ENCODE assay signal across 13 mouse cellular contexts in genomic region chr7:65645996-65646395, GRCm38 (mm10). TPM values are rescaled to one million over a fixed set of nuclear protein-coding genes. Genes with fewer than 3 reads are reported as not detected.
DNase-seq lines count a peak whose midpoint lies in the region; ATAC-seq lines count a peak whose summit lies in the region.
"Had no signal": no experiment of that assay in that cellular context is flagged by ENCODE, and none has a peak within 500 bp of the region (broad histone marks: within the 10 kb centered on the region; RNA-seq: fewer than 3 reads in every experiment).

No protein-coding gene starts in this region.

- peaks cover 13% of the 10 kb centered on the region; the same call in 1 of the 2 replicates for H3K27me3 ChIP-seq in heart, embryonic 12.5 days (replicated peaks)
- no peaks in the 10 kb centered on the region for H3K27me3 ChIP-seq in megakaryocyte, embryonic 14.5 days (replicated peaks)
- H3K27me3 ChIP-seq in liver, embryonic 12.5 days (replicated peaks): no peaks in the 10 kb centered on the region; the same call in 1 of the 2 replicates
- no peaks in the 10 kb centered on the region; the same call in 1 of the 2 replicates for H3K27me3 ChIP-seq in neural tube, embryonic 15.5 days (replicated peaks)
- H3K27me3 ChIP-seq: intestine, embryonic 15.5 days; Patski had no signal

- H3K4me1 ChIP-seq in heart, embryonic 12.5 days (replicated peaks): peaks cover 13% of the 10 kb centered on the region; the same call in 1 of the 2 replicates
- peaks cover 29% of the 10 kb centered on the region for H3K4me1 ChIP-seq in megakaryocyte, embryonic 14.5 days
- H3K4me1 ChIP-seq in liver, embryonic 12.5 days: peaks cover 47% of the 10 kb centered on the region
- H3K4me1 ChIP-seq in neural tube, embryonic 15.5 days: peaks cover 16% of the 10 kb centered on the region
- H3K4me1 ChIP-seq: embryonic facial prominence, embryonic 12.5 days had no signal

- no peak overlapping the region for H3K27ac ChIP-seq in heart, embryonic 12.5 days (ENCODE audit: poor library complexity, severe bottlenecking)
- peak overlapping the region; percentile 34 for H3K27ac ChIP-seq in liver, embryonic 12.5 days
- H3K27ac ChIP-seq in neural tube, embryonic 15.5 days (replicated peaks): no peak overlapping the region
- H3K27ac ChIP-seq: embryonic facial prominence, embryonic 12.5 days; intestine, embryonic 15.5 days had no signal

- peaks cover 6% of the 10 kb centered on the region for H3K9me3 ChIP-seq in heart, embryonic 12.5 days (replicated peaks)
- H3K9me3 ChIP-seq in megakaryocyte, embryonic 14.5 days: 0 out of 2 replicates have a peak, but pooled peaks cover 3% of the 10 kb centered on the region
- H3K9me3 ChIP-seq in liver, embryonic 12.5 days (replicated peaks): no peaks in the 10 kb centered on the region
- no peaks in the 10 kb centered on the region for H3K9me3 ChIP-seq in neural tube, embryonic 15.5 days (replicated peaks)
- H3K9me3 ChIP-seq: intestine, embryonic 15.5 days had no signal

- no peak overlapping the region for H3K4me3 ChIP-seq in heart, embryonic 12.5 days
- peak overlapping the region; percentile 47 for H3K4me3 ChIP-seq in megakaryocyte, embryonic 14.5 days (replicated peaks)
- H3K4me3 ChIP-seq in liver, embryonic 12.5 days: peak overlapping the region; percentile 83
- no peak overlapping the region for H3K4me3 ChIP-seq in neural tube, embryonic 15.5 days (replicated peaks)

- peaks cover 36% of the 10 kb centered on the region for H3K36me3 ChIP-seq in heart, embryonic 12.5 days
- H3K36me3 ChIP-seq in megakaryocyte, embryonic 14.5 days (replicated peaks; ENCODE audit: low read length): peaks cover 42% of the 10 kb centered on the region
- H3K36me3 ChIP-seq in liver, embryonic 12.5 days: peaks cover 44% of the 10 kb centered on the region
- H3K36me3 ChIP-seq in neural tube, embryonic 15.5 days: peaks cover 26% of the 10 kb centered on the region

- DNase-seq in heart, postnatal 4 days: no peak
- no peak for DNase-seq in ovary, postnatal 36 days (ENCODE audit: low spot score)
- DNase-seq: heart, postnatal 14 days; kidney, postnatal 25 days; retina, postnatal 1 day had no signal

- H3K4me2 ChIP-seq in heart, embryonic 12.5 days: peak overlapping the region; percentile 29
- H3K4me2 ChIP-seq in liver, embryonic 12.5 days: peak overlapping the region; percentile 97
- 0 out of 2 replicates have a peak overlapping the region, but pooled peaks have one; percentile 17 for H3K4me2 ChIP-seq in neural tube, embryonic 15.5 days

- WGBS in heart, embryonic 12.5 days: 84% methylated on average over 8 of the region's 8 CpGs
- 58% methylated on average over 8 of the region's 8 CpGs for WGBS in liver, embryonic 12.5 days (ENCODE audit: insufficient replicate concordance)
- 89% methylated on average over 8 of the region's 8 CpGs for WGBS in neural tube, embryonic 15.5 days

- no peak for ATAC-seq in heart, embryonic 12.5 days (ENCODE audit: insufficient number of reproducible peaks, low FRiP score)
- ATAC-seq in megakaryocyte, adult 5-6 weeks (ENCODE audit: poor library complexity, severe bottlenecking): no peak
- no peak for ATAC-seq in liver, embryonic 12.5 days
- ATAC-seq in neural tube, embryonic 15.5 days (ENCODE audit: low FRiP score): no peak

- H3K9ac ChIP-seq in heart, embryonic 12.5 days: no peak overlapping the region
- peak overlapping the region; percentile 92 for H3K9ac ChIP-seq in liver, embryonic 12.5 days
- H3K9ac ChIP-seq in neural tube, embryonic 15.5 days (replicated peaks): no peak overlapping the region
- H3K9ac ChIP-seq: embryonic facial prominence, embryonic 12.5 days had no signal

RNA-seq across cellular contexts. Expression of gene Tarsl2, which starts 1.3 kb away (rescaled TPM):
- polyA plus RNA-seq in heart, embryonic 12.5 days (2016; fragmentation: Nextera tagmentation; extraction: Ambion mirVana): 22.1 and 23.5 TPM in 2 replicates
- 10 to 100 TPM; 30.2 to 30.9 TPM for total RNA-seq in heart, postnatal 4 days (2021)
- polyA plus RNA-seq in megakaryocyte, embryonic 14.5 days (2012; ENCODE audit: insufficient read depth, low replicate concordance): 1.2 and 2.3 TPM in 2 replicates
- 3.4 and 3.9 TPM in 2 replicates for total RNA-seq in megakaryocyte, adult 5-6 weeks (2015)
- total RNA-seq in megakaryocyte, adult 5-6 weeks (2017): 8.3 and 11.6 TPM in 2 replicates
- polyA plus RNA-seq in liver, embryonic 12.5 days (2016; fragmentation: Nextera tagmentation; extraction: Ambion mirVana): 32.5 and 33.9 TPM in 2 replicates
- 20.5 and 22.3 TPM in 2 replicates for polyA plus RNA-seq in neural tube, embryonic 15.5 days (2015; fragmentation: Nextera tagmentation; extraction: Ambion mirVana)

RNA-seq across cellular contexts. Expression of gene Tm2d3, which starts 45.0 kb away (rescaled TPM):
- 39.2 and 39.3 TPM in 2 replicates for polyA plus RNA-seq in heart, embryonic 12.5 days (2016; fragmentation: Nextera tagmentation; extraction: Ambion mirVana)
- total RNA-seq in heart, postnatal 4 days (2021): 10 to 100 TPM; 17.2 to 20.1 TPM
- 14.8 and 14.9 TPM in 2 replicates for polyA plus RNA-seq in megakaryocyte, embryonic 14.5 days (2012; ENCODE audit: insufficient read depth, low replicate concordance)
- 27.7 and 29.5 TPM in 2 replicates for total RNA-seq in megakaryocyte, adult 5-6 weeks (2015)
- total RNA-seq in megakaryocyte, adult 5-6 weeks (2017): 43.5 and 44.2 TPM in 2 replicates
- 35.9 and 36.4 TPM in 2 replicates for polyA plus RNA-seq in liver, embryonic 12.5 days (2016; fragmentation: Nextera tagmentation; extraction: Ambion mirVana)
- 80.8 and 90.8 TPM in 2 replicates for polyA plus RNA-seq in neural tube, embryonic 15.5 days (2015; fragmentation: Nextera tagmentation; extraction: Ambion mirVana)

Comparison
In these comparisons a context has a peak if more than half of its experiments do, and no peak if none do; other contexts are left out.
1. H3K4me2 ChIP-seq: peak in every context shown above with its lines; median percentile 97 in liver, embryonic 12.5 days; 29 in heart, embryonic 12.5 days; 17 in neural tube, embryonic 15.5 days.
2. H3K4me3 ChIP-seq: peak in megakaryocyte, embryonic 14.5 days (single experiment) and liver, embryonic 12.5 days (single experiment); none in heart, embryonic 12.5 days (single experiment) and neural tube, embryonic 15.5 days (single experiment).